Mouse (Mus musculus) spleen, adult 12 weeks (tissue): ENCODE results near the gene Cnmd.

Experiments
- DNase-seq: peaks from one replicate; pipeline ENCODE4 v3.0.0; 2022; ENCODE audit warnings: low spot score

Gene Cnmd

GRCm38 (mm10) chr14:79662001-79662400 lies at the start of gene Cnmd:
Cnmd (minus strand) TSS chr14:79662170.
- no peak for DNase-seq

GRCm38 (mm10) chr14:79711301-79711700 lies 49.3 kb upstream of the Cnmd start:
- DNase-seq = no peak

GRCm38 (mm10) chr14:79703523-79704172 lies 41.7 kb upstream of the Cnmd start:
- DNase-seq = no peak

GRCm38 (mm10) chr14:79701606-79702005 lies 39.6 kb upstream of the Cnmd start:
- no peak for DNase-seq

GRCm38 (mm10) chr14:79701054-79701453 lies 39.1 kb upstream of the Cnmd start:
- DNase-seq = no peak

- no peak for DNase-seq
These were observed 37.4 kb upstream of the Cnmd start for GRCm38 (mm10) chr14:79699381-79699780.

GRCm38 (mm10) chr14:79690068-79690844 lies 28.3 kb upstream of the Cnmd start:
- no peak for DNase-seq

- DNase-seq = no peak
These were observed 18.7 kb upstream of the Cnmd start for GRCm38 (mm10) chr14:79680652-79681051.

GRCm38 (mm10) chr14:79677891-79678687 lies 16.1 kb upstream of the Cnmd start:
- DNase-seq = no peak

- no peak for DNase-seq
These were observed 15.3 kb upstream of the Cnmd start for GRCm38 (mm10) chr14:79677108-79677753.

GRCm38 (mm10) chr14:79673083-79674013 lies 11.4 kb upstream of the Cnmd start:
- DNase-seq = no peak

- no peak for DNase-seq
These were observed 10.6 kb upstream of the Cnmd start for GRCm38 (mm10) chr14:79672567-79672966.

GRCm38 (mm10) chr14:79671008-79671407 lies 9.0 kb upstream of the Cnmd start:
- no peak for DNase-seq

- peak; percentile 25 for DNase-seq
These were observed 709 bp downstream of the Cnmd start for GRCm38 (mm10) chr14:79661005-79661917.

GRCm38 (mm10) chr14:79660467-79660866 lies 1.5 kb downstream of the Cnmd start:
- no peak for DNase-seq

GRCm38 (mm10) chr14:79658748-79659508 lies 3.0 kb downstream of the Cnmd start:
- DNase-seq = no peak

GRCm38 (mm10) chr14:79658286-79658685 lies 3.7 kb downstream of the Cnmd start:
- DNase-seq = no peak

GRCm38 (mm10) chr14:79652654-79653053 lies 9.3 kb downstream of the Cnmd start:
- DNase-seq = no peak

GRCm38 (mm10) chr14:79649680-79650079 lies 12.3 kb downstream of the Cnmd start:
- DNase-seq = no peak
